Mouse (Mus musculus): ENCODE data around the gene Gm13277.
"Not testable (repeated sequence)": the region's sequence is repeated elsewhere in the genome, so short reads cannot be mapped to it uniquely, and the experiment has no call there.

Gene Gm13277

GRCm38 (mm10) chr4:88788402-88788801 is at the start of gene Gm13277:
Gene Gm13277 (plus strand): TSS chr4:88788632.
- peak; percentile 31 to 52 for DNase-seq (ENCODE audit: low spot score in 2 of 2)

GRCm38 (mm10) chr4:88739036-88739435 is 49.4 kb upstream of the Gm13277 start:
- DNase-seq (ENCODE audit: low spot score in 2 of 2): no peak

GRCm38 (mm10) chr4:88741426-88741825 is 47.0 kb upstream of the Gm13277 start:
- DNase-seq (ENCODE audit: low spot score in 2 of 2): no peak

- DNase-seq (ENCODE audit: low spot score in 2 of 2): no peak
These were observed 45.6 kb upstream of the Gm13277 start for GRCm38 (mm10) chr4:88742771-88743371.

GRCm38 (mm10) chr4:88744207-88744606 is 44.2 kb upstream of the Gm13277 start:
- no peak for DNase-seq (ENCODE audit: low spot score in 2 of 2)

GRCm38 (mm10) chr4:88749926-88750325 is 38.5 kb upstream of the Gm13277 start:
- no peak for DNase-seq (ENCODE audit: low spot score in 2 of 2)

- DNase-seq (ENCODE audit: low spot score in 2 of 2): peak; percentile 70 to 80
These were observed 33.6 kb upstream of the Gm13277 start, which contains the start of gene Gm13271 for GRCm38 (mm10) chr4:88754818-88755340. Gene Gm13271 (plus strand): TSS chr4:88754868.

GRCm38 (mm10) chr4:88756581-88757513 is 31.6 kb upstream of the Gm13277 start:
- DNase-seq (ENCODE audit: low spot score in 2 of 2): not testable (repeated sequence)

- DNase-seq (ENCODE audit: low spot score in 2 of 2): peak; percentile 97 to 98
These were observed 30.8 kb upstream of the Gm13277 start for GRCm38 (mm10) chr4:88757628-88758031.

GRCm38 (mm10) chr4:88758751-88759150 is 29.7 kb upstream of the Gm13277 start:
- not testable (repeated sequence) for DNase-seq (ENCODE audit: low spot score in 2 of 2)

- DNase-seq (ENCODE audit: low spot score in 2 of 2): peak; percentile 32 to 49
These were observed 28.7 kb upstream of the Gm13277 start, which contains the start of gene Gm13283 for GRCm38 (mm10) chr4:88759610-88760268. Gene Gm13283 (plus strand): TSS chr4:88760119.

- peak in 1 of 2 experiments; percentile 24 for DNase-seq (ENCODE audit: low spot score in 2 of 2)
These were observed 28.0 kb upstream of the Gm13277 start for GRCm38 (mm10) chr4:88760431-88760830.

- DNase-seq (ENCODE audit: low spot score in 2 of 2): peak; percentile 74 to 75
These were observed 26.7 kb upstream of the Gm13277 start for GRCm38 (mm10) chr4:88761776-88762175.

- not testable (repeated sequence) for DNase-seq (ENCODE audit: low spot score in 2 of 2)
These were observed 26.1 kb upstream of the Gm13277 start for GRCm38 (mm10) chr4:88762341-88762740.

- DNase-seq (ENCODE audit: low spot score in 2 of 2): not testable (repeated sequence)
These were observed 24.9 kb upstream of the Gm13277 start for GRCm38 (mm10) chr4:88763384-88764018.

GRCm38 (mm10) chr4:88773534-88773933 is 14.9 kb upstream of the Gm13277 start, which contains the start of gene Gm13290:
Gene Gm13290 (plus strand): TSS chr4:88773834.
- DNase-seq (ENCODE audit: low spot score in 2 of 2): not testable (repeated sequence)

- DNase-seq (ENCODE audit: low spot score in 2 of 2): not testable (repeated sequence)
These were observed 11.8 kb upstream of the Gm13277 start, which contains the start of gene Gm13289 for GRCm38 (mm10) chr4:88776622-88777021. Gene Gm13289 (plus strand): TSS chr4:88776922.

GRCm38 (mm10) chr4:88779550-88779949 is 8.9 kb upstream of the Gm13277 start, which contains the start of gene Gm13272:
Gene Gm13272 (plus strand): TSS chr4:88779850.
- not testable (repeated sequence) for DNase-seq (ENCODE audit: low spot score in 2 of 2)

- DNase-seq (ENCODE audit: low spot score in 2 of 2): not testable (repeated sequence)
These were observed 8.1 kb upstream of the Gm13277 start for GRCm38 (mm10) chr4:88780320-88780719.

GRCm38 (mm10) chr4:88781831-88782230 is 6.6 kb upstream of the Gm13277 start, which contains the start of gene Ifnz:
Gene Ifnz (plus strand): TSS chr4:88782131.
- DNase-seq (ENCODE audit: low spot score in 2 of 2): not testable (repeated sequence)

GRCm38 (mm10) chr4:88782335-88782734 is 6.1 kb upstream of the Gm13277 start:
- DNase-seq (ENCODE audit: low spot score in 2 of 2): not testable (repeated sequence)
